Mouse (Mus musculus) thymus, postnatal 10 days (tissue): Measurements from ENCODE around the gene Clec11a.
A peak's percentile ranks its signal among the peaks of the same experiment; 100 is the strongest.
"Not testable (repeated sequence)": the region's sequence is repeated elsewhere in the genome, so short reads cannot be mapped to it uniquely, and the experiment has no call there.

Experiments used
- DNase-seq, 2 experiments: peaks; one replicate each; pipeline ENCODE4 v3.0.0; 2021; ENCODE audit warnings: low spot score in 2 of 2

Gene Clec11a

DNA sequence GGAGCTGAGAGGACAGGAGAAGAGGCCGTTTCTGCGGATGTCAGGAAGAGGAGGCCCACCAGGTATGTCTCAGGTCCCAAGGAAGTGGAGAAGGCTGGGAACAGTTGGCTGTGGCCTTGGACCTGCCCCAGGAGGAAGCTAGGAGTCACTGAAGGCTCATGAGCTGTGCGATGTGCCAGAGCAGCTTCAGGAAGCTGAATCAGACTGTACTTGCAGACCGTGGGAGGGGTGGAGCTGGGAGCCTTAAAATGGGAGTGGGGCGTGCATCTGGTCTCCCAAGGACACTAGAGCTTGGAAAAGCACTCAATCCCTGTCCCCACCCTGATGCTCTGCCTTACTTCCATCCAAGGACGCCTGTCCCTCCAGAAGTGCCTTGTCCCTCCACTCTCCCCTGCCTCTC is 19.9 kb upstream of the Clec11a start:
- no peak for DNase-seq

DNA sequence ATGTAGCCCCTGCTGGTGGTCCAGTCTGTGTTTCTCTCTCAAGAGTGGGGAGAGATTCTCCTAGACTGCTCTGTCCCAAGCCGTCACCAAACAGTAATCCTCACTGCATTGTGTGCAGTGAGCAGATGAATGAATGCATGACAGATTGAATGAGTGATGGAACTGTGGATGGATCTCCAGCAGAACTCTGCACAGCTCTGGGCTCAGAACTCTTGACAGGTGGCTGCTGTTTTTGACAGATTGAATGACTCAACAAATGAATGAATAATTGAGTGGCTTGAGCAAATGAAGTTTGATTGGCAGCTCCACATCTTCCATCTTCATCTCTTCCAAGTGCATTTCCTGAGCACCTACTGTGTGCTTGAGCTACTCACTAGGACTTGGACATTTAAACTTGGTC is 15.6 kb upstream of the Clec11a start:
- DNase-seq: no peak

DNA sequence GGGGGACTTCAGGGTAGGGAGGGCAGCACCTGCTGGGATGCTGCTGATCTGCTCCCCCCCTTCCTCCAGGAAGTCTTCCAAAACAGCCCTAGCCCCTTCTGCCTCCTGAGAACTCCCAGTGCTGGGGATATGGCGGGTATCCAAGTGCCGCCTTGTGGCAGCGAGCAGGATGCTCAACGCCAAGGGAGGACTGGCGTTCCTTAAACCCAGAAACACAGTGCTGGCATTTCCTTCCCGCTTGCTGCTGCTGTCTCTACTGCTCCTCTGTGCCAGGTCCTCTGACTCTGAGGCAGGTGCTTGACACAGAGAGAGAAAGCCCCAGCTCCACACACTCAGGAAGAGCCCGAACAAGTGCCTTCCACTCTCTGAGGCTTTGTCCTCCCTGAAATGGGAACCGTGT is 14.2 kb upstream of the Clec11a start:
- no peak for DNase-seq

DNA sequence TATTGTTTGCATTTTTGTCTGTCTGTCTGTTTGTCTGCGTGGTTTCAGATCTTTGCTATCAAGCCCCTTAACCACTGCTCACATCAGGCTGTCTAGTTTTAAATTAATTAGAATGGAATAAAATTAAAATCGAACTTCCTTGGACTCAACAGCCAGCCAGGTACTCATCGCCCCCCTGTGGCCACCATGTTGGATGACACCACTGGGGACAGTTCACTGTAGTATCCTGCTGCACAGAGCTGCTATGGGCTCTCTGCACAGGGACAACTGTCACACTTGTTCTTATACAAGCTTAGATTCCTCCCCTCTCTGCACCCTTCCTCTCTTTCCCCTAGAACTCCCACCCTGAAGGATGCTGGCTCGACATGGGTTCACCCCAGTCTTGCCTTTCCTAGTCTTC is 11.2 kb upstream of the Clec11a start:
- DNase-seq: peak in 1 of 2 experiments; percentile 34

DNA sequence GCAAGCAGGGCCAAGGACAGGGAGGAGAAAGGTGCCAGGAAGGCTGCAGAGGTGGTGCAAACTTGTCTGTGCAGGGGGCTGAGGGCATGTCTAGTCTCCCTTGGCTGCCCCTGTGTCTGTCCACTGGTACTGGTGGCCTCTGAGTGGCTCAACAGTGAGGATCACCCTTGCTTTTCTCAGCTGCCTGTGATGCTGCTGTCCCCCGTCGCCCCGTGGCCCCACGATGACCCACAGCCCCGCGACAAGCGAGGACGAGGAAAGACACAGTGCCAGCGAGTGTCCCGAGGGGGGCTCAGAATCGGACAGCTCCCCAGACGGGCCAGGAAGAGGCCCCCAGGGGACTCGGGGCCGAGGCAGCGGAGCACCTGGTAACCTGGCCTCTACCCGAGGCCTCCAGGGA is 5.8 kb upstream of the Clec11a start:
- DNase-seq: no peak

DNA sequence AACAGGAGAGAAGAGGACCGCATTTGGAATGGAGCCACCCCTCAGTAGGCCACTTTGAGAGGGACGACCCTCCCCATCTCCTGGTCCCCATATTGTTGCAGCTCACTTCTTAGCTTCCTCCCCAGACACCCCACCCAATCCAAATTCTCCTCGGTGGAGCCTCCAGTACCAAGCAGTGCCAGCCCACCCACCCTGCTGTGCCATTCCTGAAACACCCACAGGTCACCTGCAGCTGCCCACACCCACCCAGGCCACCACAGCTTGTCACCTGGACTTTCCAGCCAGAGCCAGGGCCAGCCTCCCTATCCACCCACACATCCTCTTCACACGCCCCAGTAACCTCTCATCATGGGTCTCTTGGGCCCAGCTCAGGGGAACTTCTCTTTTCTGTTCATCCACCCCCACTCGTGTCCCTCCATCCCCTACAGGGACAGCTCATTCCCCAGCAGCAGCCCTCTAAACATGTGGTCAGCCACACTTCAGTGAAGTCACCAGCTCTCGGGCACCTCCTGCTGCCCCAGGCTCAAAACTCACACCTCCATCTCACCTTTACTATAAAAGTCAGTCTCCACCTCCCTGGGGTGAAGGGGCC is 5.1 kb upstream of the Clec11a start:
- DNase-seq: no peak

DNA sequence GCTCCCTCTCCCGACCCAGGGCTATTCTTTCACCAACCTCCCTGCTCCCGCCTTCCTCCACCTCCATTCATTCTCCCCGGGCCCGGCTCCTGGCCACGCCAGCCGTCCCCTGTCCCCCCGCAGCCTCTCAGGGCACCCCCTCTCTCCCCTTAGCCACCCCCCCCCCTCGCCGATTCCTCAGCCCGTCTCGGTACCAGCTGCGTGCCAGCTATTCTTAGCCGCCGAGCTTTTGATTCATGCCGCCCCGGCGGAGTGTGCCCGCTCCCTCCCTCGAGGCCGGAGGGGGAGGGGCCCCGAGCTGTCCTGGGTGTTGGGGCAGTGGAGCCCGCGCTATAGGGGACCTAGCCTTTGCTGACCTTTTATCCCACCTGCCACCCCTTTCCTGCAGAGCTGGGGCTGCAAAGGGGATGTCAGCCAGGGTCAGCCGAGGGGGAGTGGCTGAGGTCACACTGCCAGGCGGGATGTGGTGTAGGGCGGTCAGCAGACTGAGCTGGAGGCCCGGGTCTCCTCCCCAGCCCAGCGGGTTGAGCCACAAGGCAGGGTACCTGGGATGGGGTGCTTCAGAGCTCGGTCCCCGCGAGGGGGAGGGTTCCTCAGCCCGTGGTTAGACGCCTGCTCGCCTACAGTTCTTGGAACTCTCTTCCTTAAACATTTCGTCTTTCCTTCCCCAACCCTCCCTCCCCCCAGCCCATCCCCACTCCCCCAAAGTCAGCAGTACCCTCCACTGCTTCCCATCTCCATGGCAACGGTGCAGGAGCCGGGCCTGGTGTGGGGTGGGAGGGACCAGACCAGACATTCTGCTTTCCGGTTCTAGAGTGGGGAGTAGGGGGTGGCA is 4.4 kb upstream of the Clec11a start:
- no peak for DNase-seq

DNA sequence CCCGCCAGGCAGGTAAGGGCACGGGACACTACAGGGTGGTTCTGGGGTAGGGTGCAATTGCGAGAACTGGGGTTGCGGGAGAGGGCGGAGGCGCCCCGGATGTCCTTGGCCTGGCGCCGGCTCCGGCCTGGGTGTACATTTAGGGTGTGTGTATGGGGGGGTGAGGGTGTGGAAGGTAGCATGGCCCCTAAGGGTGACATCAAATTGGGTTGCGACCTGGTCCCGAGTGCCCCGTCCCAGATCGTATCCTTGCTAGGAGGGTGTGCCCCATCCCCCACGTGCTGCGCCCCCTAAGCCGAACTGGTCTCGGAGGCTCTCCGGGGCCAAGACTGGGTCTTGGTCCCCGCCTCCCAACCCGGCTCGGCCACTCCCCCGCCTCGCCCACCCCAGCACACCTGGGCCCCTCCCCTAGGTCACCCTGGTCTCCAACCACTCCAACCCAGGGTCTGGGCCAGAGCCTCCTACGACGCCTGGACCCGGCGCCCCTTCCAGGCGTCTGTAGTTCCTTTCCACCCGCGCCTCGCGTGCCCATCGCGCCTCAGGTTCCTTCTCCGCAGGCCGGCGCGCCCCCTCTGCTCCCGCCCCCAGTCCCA is 3.7 kb upstream of the Clec11a start:
- DNase-seq: no peak

DNA sequence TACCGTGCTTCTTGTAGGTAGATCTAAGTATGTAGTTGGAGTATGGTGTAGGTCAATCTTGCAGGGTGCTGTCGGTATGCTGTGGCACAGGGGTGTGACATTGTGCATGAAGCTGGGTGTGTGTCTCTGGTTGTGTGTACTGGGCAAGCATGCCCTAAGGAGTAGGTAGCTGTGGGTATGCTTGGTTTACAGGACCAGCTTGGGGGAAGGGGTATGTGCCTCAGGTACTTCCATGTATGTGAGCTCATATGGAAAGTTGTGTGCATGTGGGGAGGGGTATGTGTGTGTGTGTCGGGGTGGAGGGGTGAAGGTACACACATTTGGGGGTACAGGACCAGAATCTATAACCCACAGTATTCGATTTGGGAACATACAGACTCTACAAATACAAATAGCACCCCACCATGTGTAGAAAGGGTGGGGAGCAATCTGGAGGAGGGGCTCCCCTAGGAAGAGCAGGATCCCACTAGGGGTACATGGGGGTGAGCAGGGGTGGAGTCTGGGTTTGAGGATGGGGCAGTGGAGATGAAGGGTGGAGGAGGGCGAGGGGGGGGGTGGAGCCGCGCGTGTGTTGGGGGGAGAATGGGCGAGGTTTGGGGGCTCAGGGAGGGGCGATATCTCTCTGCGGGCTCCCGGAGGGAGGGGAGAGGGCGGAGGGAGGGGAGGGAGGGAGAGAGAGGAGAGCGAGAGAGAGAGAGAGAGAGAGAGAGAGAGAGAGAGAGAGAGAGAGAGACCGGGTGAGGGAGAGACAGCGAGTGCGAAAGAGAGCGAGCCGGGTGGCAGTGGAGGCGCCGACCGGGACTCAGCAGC is 3.0 kb upstream of the Clec11a start, which contains the start of gene Shank1:
Gene Shank1 (plus strand): TSS at position 779 of the 810 bp plus-strand sequence.
- DNase-seq: no peak

DNA sequence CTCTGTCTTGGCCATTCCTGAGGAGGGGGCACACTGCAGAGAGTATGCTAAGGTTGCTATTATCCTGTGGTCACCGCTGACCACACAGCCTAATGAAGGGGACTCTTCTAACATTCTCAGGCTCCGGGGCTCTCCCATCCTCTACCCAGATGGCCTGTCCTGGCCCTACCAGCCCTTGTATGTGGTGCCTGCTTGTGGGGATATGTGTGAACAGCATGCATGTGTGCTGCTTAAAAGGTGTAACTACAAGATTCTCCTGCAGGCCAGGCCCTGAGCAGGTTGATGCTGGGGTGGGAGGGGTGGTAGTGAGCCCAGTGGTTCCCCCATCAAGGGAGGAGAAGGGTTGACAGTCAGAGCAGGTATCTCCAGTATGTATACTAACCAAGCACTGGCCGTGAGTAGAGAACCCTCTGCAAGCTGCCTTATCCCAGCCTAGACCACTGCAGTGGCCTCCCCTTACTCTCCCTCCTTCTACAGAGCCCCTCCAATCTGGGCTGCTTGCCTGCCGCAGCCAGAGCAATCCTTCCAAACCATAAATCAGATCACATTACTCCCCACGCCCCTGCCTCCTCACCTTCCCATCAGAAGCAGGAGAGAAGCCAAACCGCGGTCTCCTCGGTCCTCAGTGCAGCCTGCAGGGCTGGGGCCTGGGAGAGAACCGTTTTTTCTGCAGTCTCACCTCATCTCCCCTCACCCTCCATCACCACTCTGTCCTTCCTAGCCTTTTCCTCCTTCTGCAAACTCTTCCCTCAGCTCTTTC is 739 bp upstream of the Clec11a start:
- DNase-seq: no peak

DNA sequence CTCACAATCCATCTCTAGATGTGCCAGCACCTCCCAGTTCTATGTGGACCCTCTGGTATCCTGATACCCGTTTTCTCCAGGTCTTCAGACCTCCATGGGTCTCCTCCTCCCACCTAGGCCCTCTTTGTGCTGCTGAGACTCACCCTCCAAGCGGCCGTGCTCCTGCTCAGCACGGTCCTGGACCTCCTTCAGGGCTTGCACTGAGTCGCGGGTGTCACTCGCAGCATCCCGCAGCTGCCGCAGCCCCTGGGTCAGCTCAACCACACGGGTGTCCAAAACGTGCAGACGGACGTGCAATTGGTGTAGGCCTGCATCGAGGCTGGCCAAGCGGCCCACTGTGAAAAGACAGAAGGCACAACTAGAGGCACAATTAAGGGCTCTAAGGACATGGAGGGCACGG is 1.0 kb downstream of the Clec11a start:
- no peak for DNase-seq

DNA sequence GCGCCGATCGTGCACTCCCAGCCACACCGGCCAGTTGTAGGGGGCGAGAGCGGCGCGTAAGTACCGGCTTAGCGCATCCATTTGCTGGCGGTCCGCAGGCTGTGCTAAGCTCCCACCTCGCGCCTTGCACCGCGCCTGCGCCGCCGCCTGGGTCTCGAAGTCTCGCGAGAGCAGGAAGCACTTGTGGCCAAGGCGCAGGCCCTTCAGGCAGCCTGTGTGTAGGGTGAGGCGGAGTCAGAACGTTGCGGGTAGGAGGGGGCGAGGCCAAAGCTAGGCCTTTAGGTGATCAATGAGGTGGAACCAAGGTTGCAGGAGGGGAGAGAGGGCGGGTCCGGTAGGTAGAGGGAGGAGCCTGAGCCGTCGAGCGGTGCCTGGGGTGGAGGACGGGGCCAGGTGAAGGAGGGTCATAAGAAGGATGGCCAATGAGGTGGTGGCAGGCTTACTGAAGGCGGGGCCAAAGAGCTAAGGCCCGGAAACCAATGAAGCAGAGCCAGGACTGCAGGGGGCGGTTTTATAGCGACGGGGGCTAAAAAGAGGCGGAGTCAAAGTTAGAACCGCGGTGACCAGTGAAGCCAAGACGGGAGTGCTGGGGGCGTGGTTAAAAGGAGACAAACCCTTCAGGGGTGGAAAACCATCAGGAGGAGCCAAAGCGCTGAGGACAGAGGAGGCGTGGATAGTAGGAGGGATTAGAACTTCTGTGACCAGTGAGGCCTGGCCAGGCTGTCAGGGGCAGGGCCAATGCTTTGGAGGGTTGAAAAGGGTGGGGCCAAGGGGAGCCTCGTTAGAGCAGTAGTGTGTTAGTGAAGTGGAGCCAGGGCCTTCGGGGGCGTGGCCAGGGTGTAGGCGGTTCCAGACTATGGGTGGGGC is 1.7 kb downstream of the Clec11a start:
- peak; percentile 93 to 94 for DNase-seq

DNA sequence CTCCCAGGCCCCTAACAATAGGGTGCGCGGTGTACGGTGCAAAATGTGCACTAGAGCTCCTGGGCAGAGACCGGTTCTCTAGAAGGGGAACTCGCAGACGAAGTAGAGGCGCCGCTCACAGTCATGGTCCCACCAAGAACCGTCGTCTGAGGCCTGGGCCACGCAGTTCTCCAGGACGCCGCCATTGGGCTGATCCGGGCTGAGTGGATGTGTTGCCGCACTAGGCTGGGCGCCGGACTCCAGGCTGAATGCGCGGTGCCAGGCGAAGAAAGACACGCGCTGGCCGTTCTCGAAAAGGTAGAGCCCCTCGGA is 2.3 kb downstream of the Clec11a start:
- no peak for DNase-seq

DNA sequence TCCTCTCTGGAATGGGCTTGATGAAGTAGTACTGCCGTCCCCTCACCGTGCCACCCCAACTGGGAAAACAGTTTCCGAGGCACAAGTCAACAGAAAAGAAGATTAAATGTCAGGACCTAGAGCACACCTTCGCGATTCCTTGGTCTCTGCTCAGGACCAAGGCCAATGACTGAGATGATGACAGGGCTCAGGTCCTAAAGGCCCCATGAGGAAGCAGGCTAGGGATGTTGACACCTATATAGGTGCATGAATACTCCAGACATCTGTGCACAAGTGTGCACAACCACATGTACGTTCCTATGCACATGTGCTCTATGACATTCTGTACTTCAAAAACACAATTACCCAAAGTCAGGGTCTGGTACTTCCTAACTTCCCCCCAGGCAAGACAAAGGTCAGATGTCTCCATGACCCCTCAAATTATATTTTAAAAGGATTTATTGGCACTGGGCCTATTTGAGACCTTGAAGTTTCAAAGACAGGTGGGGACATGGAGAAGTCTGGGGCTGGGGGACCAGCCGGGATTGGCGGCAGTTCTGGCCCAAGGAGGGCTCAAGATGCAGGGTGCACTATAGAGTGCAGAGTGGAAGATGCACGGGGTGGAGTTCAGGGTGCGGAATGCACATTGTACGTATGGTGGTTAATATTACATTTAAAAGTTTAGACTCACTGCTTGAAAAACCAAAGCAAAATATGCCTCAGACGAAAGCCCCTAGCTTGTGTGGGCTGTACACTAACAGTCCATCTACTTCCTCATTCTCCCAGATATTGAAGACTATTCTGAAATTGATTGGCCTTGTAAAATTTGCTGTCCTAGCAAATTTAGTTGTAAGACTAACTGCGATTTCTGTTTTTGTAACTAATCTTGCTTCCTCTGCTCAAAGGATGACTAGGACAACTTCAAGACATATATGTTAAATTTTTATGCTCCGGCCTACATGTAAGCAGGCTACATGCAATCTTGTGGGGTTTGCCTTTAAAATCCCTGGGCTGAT is 3.1 kb downstream of the Clec11a start:
- no peak for DNase-seq

DNA sequence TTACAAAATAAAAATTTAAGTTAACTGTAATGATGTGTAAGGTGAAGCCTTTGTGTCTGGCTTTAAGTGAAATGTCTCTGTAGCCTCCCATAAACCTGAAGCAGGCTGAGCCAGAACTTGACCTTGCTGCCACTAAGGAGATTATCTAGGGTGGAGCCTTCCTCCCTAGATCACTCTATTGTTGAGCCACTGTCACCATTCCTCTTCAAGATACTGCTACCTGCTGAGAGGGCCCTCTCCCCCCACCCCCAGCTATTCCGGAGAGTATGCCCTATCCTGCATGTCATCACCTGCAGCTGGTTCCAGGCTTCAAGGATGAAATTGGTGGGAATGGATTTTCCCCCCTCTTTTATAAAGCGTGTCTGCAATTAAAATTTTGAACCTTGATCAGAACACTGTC is 9.2 kb downstream of the Clec11a start:
- not testable (repeated sequence) for DNase-seq

DNA sequence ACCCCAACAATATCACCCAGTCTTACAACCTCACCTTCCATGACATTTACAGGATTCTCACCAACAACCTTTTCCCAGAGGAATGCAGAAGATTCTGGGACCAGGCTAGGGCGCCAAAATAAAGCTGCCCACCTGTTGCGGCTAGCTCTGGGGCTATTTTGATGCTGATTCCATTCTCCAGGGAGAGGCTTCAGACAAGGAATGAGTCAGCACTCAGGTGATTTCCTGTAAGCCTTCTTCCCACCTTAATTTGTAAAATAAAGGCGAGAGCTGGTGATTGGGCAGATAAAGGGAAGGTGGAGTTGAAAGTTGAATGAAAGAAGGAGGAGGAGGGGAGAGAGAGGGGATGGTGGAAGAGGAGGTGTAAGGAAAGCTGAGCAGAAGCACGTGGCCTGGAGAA is 15.3 kb downstream of the Clec11a start:
- no peak for DNase-seq

DNA sequence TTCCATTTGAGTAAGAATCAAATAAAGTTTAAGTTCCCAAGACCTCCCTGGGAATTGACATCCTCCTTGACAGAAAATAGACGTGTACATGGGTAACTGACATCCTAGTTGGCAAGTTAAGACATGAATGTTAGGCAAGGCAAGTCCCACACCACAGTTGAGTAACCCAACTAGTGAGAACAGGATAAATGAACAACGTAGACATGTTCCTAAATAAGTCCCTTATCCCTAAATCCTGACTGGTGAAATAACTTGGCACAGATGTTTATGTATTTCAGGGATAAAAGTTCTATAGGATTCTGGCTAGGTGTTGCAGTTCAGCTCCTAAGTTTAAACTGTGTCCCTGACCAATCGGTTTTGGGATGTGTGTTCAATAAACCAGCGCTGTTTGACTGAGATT is 15.7 kb downstream of the Clec11a start:
- no peak for DNase-seq

DNA sequence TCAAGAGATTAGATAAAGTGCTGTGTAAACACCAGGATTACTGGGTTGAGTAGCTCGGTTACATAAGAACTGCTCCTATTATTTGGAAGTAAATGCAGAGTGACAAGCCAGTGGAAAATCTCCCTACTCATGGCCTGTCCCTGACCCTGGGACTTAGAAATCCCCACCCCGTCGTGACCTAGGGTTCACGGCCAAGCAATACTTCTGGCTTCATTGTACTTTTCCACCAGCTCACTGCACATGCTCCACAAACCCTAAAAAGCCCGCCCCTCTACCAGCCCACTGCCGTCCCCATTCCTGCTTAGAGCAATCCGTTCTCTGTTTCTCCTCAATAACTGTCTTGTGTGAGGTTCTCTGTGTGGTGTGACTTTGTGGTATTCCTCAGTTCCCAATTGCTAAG is 18.9 kb downstream of the Clec11a start:
- DNase-seq: no peak

DNA sequence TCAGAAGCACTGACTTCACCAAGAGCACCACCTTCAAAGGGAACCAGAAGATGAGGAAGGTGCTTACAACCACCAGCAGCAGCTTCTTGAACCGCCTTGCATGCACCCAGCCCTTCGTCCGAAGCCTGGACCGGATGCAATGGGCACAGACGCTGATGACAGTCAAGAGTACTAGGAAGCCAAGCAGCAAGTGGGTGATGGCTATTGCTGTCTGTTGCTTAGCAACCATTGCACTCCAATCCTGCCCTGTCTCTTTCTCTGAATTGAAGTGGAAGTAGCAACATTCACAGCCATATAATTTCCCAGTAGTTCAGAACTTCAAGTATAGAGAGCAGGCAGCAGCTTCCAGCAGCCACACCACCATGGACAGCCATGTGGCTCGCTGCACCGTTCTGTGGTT is 25.1 kb downstream of the Clec11a start:
- no peak for DNase-seq

DNA sequence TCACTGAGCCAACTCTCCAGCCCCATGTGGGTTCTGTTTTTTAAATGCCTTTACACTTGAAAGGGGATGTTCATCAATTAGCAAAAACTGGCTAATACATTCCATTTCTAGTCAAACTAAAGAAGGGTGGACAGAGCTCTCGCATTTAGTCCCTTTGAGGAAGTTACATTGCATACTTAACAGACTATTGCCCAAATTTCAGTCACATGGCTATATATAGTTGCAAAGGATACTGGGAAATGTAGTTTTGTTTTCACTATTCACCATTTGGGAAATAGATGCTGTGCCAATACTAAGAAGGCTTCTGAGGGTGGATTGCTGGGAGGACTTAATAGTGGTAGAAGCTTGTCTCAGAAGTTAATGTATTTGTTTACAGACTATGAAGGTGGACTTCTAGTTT is 25.7 kb downstream of the Clec11a start:
- DNase-seq: no peak
